Mouse (Mus musculus) kidney, adult 11 months (tissue): ENCODE data around the gene Gm20388.

Experiments used
- DNase-seq: peaks from one replicate; pipeline ENCODE4 v3.0.0; 2022

The Gm20388 gene

GRCm38 (mm10) chr8:120505082-120505511 is 594.5 kb downstream of the Gm20388 start:
- no peak for DNase-seq

GRCm38 (mm10) chr8:120505619-120506310 is 595.1 kb downstream of the Gm20388 start:
- DNase-seq: no peak

- DNase-seq: no peak
Measured at GRCm38 (mm10) chr8:120506562-120506961, 595.9 kb downstream of the Gm20388 start.

DNA sequence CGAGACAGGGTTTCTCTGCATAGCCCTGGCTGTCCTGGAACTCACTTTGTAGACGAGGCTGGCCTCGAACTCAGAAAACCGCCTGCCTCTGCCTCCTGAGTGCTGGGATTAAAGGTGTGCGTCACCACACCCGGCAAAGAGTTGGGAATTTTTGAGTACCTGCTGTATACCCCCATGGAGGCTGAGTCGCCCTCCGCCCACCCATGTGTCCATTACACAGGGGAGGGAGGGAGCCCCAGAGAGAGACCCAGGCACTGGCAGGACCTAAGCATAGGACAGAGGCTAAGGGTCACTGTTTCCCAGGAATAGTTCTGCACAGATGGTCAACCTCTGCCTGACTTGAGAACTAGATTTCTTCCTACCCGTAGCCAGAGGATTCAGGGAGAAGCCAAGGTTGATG is 596.6 kb downstream of the Gm20388 start:
- DNase-seq: no peak

DNA sequence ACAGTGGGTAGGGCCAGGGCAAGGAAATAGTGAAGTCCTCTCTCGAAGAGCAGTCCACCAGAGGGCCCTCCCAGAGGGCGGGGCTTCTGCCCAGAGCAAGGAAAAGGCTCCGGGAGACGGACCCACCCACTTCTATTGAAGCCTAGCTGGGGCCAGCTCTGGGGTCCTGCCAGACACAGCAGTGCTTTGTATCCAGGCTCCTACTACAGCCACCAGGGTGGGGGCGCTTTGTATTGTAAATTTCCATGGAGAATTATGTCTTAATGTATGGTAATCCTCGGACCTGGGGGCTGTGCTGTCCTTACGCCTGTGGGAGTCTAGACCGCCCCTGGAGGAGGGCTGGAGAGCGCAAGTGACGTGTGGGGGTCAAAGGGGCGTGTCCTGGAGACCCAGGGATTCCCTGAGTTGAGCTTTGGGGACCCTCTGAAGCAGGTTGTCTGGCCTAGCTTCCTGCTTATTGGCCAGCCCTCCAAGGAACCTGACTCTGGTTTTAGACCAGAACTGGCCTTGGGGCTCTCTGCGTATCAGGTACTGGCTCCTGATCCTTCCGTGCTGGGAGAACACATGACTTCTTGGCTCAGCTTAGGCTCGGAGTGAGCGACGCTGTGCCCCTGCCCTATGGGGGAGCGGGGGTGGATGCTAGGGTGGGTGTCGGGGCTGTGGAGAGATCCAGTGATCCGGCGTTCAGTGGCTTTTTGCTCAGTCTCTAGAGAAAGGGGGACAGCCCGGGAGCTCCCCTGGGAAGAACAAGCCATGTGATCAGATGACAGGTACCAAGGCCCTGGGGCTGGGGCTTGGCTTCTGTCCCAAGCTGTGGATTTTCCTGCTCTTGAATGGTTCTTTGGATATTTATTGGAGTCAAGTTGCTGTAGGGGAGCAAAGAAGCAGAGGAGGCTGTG is 598.7 kb downstream of the Gm20388 start:
- no peak for DNase-seq

GRCm38 (mm10) chr8:120510035-120510416 is 599.4 kb downstream of the Gm20388 start:
- no peak for DNase-seq

DNA sequence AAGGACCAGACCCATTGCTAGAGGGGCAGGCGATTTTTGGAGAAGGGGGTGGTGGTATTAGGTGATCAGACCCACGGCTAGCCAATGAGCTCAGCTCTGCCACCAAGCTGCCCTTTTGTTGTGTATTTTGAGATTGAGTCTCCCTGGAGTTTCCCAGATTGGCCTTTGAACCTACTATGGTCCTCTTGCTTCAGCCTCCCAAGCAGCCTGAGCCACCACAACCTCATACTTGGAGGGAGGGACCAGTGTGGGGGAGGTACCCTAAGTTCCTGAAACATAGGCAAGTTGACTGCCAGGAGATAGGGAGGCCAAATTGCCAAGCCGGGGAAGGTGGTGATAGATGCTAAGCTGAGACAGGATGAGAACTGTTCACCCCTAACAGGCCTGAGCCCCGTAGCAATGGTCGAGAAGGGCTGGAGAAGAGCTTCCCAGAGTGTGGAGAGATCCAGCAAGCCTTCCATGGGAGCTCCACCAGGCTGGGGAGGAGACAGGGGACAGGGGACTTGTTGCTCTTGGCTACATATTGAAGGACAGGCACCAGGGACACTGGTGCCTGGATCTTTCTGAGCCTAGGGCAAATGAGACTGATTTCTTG is 600.3 kb downstream of the Gm20388 start:
- no peak for DNase-seq

DNA sequence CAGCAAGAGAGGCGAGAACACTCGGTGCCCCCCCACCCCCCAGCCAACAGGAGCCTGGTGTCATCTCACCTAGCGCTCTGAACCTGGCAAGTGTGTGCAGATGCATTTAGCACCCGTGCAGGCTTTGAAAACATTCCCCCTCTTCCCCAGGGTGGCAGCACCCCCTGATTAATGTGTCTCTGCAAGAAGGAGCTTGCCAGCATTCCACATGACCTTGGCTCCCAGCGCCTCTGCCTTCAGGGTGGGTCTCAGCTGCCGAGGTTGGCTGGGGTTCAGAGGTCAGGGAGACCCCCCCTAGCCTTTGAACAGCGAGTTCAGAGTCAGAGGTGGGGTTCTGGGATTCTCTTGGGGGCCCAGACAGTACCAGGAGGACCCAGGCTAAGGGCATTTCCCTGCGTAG is 601.1 kb downstream of the Gm20388 start:
- DNase-seq: no peak

DNA sequence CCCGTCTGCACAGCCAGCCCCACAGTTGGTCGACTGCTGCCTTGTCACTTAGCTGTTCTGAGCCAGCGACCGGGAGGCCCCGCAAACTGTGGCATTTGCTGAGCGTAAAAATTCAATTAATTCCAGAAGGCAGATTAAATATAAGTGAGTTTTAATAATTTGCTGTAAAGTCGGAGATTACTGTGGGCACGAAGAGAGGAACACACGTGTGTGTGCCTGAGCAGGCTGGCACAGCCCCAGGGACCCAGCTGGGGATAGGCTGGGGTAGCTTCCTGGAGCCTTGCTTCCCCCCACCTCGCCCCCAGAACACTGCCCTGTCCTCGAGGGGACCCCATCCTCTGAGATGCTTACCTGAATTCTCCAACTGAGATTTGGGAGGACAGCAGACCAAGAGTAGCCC is 601.7 kb downstream of the Gm20388 start:
- DNase-seq: no peak

- DNase-seq: no peak
Measured at GRCm38 (mm10) chr8:120513145-120513544, 602.5 kb downstream of the Gm20388 start.

- no peak for DNase-seq
Measured at GRCm38 (mm10) chr8:120513638-120514461, 603.2 kb downstream of the Gm20388 start.

- peak; percentile 67 for DNase-seq
Measured at GRCm38 (mm10) chr8:120515214-120515613, 604.6 kb downstream of the Gm20388 start.

DNA sequence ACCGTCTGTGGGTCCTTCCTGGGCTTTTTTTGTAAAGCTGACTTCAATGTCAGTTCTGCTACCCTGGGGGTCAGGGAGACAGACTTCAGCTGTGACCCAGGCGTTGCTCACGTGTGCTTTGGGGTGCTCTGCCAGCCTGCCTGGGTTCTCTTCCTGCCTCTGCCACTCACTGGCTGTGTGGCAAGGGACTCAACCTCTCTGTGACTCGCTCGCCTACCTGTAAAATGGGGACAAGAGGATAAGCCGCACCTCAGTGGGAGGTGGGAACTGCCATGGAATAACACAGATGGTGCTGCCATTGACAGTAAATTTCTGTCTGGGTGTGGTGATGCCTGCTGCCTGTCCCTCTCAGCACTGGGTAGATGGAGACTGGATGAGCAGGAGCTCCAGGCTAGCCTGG is 605.0 kb downstream of the Gm20388 start:
- no peak for DNase-seq

GRCm38 (mm10) chr8:120516182-120516755 is 605.6 kb downstream of the Gm20388 start:
- no peak for DNase-seq

DNA sequence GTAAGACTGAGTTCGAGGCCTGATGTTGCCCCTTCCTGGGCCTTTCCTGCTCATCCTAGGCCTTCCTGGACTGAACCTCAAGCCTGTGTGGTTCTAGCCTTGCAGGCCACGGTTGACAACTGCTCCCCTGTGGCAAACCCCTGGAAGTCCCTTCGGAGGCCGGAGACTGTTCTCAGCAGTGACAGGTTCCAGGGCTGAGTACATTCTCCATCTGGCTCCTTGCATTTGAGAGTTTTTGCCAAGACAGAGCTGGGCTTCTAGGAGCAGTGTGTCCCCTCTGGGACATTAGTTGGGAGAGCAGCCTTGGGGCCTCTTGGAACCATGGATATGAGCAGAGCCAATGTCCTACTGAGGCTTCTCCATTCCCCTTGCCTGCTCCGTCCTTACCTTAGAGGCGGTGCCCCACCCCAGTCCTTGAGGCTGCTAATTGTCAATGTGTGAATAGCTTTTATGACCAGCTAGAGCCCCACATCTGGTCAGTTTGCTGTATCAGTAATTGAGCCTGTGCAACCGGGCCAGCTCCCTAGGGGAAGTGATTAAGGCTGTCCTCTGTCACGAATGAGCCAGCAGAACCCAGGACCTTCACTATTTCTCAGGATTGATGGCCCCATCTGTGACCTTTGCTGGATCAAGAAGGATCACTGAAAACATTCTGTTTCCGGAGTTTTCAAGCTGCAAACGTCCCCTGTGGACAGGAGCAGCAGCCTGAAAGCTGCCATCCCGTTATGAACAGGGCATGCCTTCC is 607.2 kb downstream of the Gm20388 start:
- DNase-seq: no peak

DNA sequence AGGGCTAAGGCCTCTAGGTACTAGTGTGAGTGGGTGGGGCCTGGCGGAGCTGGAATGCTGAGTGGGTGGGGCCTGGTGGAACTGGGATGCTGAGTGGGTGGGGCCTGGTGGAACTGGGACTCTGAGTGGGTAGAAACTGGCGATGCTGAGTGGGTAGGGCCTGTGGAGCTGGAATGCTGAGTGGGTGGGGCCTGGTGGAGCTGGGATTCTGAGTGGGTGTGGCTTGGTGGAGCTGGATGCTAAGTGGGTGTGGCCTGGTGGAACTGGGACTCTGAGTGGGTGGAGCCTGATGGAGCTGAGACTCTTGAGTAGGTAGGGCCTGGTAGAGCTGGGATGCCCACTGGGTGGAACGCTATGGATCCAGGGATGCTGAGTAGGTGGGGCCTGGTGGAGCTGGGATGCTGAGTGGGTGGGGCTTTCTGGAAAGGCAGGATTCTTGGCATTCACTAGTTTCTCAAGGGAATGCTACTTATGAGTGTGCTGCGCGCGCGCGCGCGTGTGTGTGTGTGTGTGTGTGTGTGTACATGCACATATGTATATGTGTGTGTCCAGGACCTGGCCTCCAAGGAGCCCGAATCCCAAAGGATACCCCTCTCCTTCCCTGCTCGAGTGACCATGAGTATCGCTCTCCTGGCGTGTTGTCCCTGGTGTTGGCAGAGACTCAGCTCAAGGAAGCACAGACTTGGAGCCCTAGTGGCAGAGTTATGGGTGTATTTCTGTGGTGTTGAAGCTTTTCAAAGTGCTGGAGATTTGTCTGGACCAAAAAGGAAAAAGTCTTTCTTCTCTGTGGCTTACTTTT is 608.3 kb downstream of the Gm20388 start:
- DNase-seq: peak; percentile 61

GRCm38 (mm10) chr8:120520287-120520686 is 609.6 kb downstream of the Gm20388 start:
- no peak for DNase-seq

- DNase-seq: no peak
Measured at GRCm38 (mm10) chr8:120520707-120521590, 610.3 kb downstream of the Gm20388 start.

DNA sequence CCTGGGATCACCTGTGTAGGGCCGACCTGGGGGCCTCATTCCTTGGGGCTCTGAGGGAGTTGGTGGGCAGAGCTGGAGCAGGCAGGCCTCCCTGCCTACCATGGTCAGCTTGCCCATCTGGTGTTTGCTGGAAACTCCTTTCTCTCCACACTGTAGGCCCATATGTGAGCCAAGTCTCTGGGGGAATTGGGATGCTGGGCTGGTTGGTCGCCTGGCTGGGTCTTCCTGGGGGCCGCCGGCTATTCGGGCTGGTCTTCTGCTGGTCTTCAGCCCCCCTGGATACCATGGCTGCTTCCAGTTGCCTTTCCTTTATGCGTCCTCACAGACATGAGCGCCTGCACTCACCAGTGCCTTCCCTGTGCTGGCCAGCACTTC is 610.9 kb downstream of the Gm20388 start:
- DNase-seq: no peak

DNA sequence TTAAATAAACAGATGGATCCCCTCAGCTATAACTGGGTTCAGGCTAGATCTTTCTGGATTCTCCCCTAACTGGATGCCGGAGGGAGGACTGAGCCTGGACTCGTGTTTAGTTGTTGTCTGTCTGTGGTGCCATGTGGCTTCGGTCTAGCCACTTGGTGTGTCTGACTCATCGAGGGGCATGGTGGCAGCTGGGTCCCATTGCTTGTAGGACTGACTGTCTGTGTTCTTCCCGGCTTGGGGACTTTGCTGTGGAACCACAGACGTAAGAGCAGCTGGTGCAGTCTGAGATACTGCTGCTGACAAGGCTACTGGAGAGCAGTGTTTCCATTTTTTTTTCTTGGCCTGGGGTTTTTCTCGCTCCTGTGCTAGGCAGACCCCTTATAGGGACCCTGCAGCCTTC is 613.0 kb downstream of the Gm20388 start:
- no peak for DNase-seq
